Mouse (Mus musculus) embryonic facial prominence, embryonic 11.5 days (tissue): ENCODE measurements around the gene Mars. TPM values are rescaled to one million over a fixed set of nuclear protein-coding genes. Genes with fewer than 3 reads are reported as not detected.
"Not testable (repeated sequence)": the region's sequence is repeated elsewhere in the genome, so short reads cannot be mapped to it uniquely, and the experiment has no call there.

ENCODE experiments used
- ATAC-seq: fragments of 200-750 bp; cut with Nextera tagmentation; replicated peaks from 2 replicates; pipeline ENCODE4 v1.8.0; 2017; ENCODE audit warnings: low read depth; ENCODE audit not compliant: insufficient number of reproducible peaks, low FRiP score, low TSS enrichment
- DNase-seq: peaks from one replicate; pipeline ENCODE4 v3.0.0-alpha.2; 2015; ENCODE audit warnings: low spot score
- H3K27ac ChIP-seq: fragments of 300-500 bp; sonication (generic); replicated peaks from 2 replicates; pipeline ENCODE4 v1.5.1; 2014; ENCODE audit warnings: mild to moderate bottlenecking, low read depth, low read length, control low read depth
- H3K27me3 ChIP-seq: fragments of 300-500 bp; sonication (generic); 2 replicates; pipeline ENCODE4 v1.6.1; 2014; ENCODE audit warnings: mild to moderate bottlenecking, low read length, moderate library complexity, mixed read lengths; ENCODE audit not compliant: control insufficient read depth, insufficient read depth
- H3K36me3 ChIP-seq: fragments of 300-500 bp; sonication (generic); replicated peaks from 2 replicates; pipeline ENCODE4 v1.6.1; 2014; ENCODE audit warnings: low read depth, mild to moderate bottlenecking, low read length, moderate library complexity, mixed read lengths; ENCODE audit not compliant: control insufficient read depth, insufficient read depth
- H3K4me1 ChIP-seq: fragments of 300-500 bp; sonication (generic); 2 replicates; pipeline ENCODE4 v1.6.1; 2014; ENCODE audit warnings: low read length, mixed read lengths; ENCODE audit not compliant: control insufficient read depth, insufficient read depth
- H3K4me2 ChIP-seq: fragments of 300-500 bp; sonication (generic); 2 replicates; pipeline ENCODE4 v1.6.1; 2014; ENCODE audit warnings: low read depth, mild to moderate bottlenecking, control low read depth, low read length, moderate library complexity
- H3K4me3 ChIP-seq: fragments of 300-500 bp; sonication (generic); 2 replicates; pipeline ENCODE4 v1.5.1; 2014; ENCODE audit warnings: low read depth, low read length, control low read depth
- H3K9ac ChIP-seq: fragments of 300-500 bp; sonication (generic); replicated peaks from 2 replicates; pipeline ENCODE4 v1.6.1; 2014; ENCODE audit warnings: mild to moderate bottlenecking, control low read depth, low read length
- H3K9me3 ChIP-seq: fragments of 300-500 bp; sonication (generic); replicated peaks from 2 replicates; pipeline ENCODE4 v1.6.1; 2016; ENCODE audit warnings: mild to moderate bottlenecking, low read length, inconsistent platforms, mixed read lengths; ENCODE audit not compliant: control insufficient read depth
- WGBS: fragments of 180-500 bp; shearing (Covaris S2); extraction: QIAGEN DNeasy Blood & Tissue Kit; methylation state at CpG from one replicate; pipeline ENCODE4 v1.1.7; 2014; 5-methylcytosine and 5-hydroxymethylcytosine counted together
- polyA plus RNA-seq: library from polyadenylated mRNA; unstranded; fragments of >200 nt; fragmentation: Nextera tagmentation; extraction: Ambion mirVana; gene quantifications from 2 replicates; pipeline ENCODE4 v1.2.1, GENCODE M21; 2014

The Mars gene
- polyA plus RNA-seq, 1 experiment from 2014 or later = 179 TPM

DNA sequence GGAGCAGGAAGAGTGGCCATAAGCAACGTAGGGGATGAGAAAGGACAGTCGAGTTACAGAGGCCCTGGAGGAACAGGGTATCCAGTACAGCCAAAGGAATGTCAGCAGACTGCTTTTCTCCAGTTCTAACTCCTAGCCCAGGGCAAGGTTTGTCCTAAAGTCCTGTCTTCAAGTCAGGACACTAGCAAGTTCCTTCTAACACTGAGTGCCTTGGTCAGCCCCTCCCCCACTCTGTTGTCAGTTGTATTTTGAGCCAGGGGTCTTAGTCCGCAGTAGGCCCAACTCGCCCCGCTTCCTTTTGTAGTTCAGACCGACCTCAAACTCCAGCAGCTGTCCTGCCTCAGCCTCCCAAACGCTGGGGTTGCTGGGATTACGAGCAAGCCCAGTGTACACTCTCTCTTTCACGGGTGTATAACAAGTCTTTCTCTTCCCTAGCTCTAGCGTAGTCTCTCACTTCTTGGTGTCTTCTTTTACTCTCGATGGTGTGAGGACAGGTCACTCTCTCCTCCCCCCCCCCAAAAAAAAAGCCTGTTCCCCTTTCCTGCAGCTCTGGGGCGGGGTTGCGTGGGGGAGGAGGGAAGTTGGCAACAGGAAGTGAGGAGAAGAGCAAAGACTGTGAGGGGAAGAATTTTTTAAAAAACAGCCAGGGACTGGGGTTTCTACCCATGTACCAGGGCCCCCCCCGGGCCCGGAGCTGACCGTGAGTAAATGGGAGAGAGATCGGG is 11.7 kb upstream of the Mars start:
- no peak overlapping the region for H3K4me3 ChIP-seq
- no peak overlapping the region for H3K4me2 ChIP-seq
- peaks cover 26% of the 10 kb centered on the region for H3K27me3 ChIP-seq
- no peak overlapping the region for H3K27ac ChIP-seq
- no peaks in the 10 kb centered on the region for H3K36me3 ChIP-seq
- ATAC-seq (no peak), DNase-seq (no peak)
- 77% methylated on average over 17 of the region's 17 CpGs for WGBS
- no peak overlapping the region for H3K9ac ChIP-seq
- H3K4me1 ChIP-seq = peaks cover 6% of the 10 kb centered on the region
- H3K9me3 ChIP-seq = no peaks in the 10 kb centered on the region

DNA sequence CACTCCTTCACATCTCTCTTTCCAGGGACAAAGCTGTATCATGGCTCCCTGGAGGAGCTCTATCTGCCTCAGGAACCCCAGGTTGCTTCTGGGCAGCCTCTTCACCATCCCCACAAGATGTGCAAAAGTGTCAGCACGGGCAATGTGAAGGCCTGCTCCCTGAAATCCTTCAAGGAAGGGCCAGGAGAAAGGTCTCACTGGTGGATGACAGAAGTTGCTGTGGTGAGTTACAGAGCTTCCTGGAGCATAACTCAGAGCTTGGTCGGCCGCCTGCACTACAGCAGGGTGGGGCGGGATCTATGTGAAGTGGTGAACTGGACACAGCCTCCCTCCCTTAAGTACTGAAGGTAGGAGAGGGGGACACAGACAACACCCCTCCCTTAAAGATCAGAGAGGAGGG is 11.1 kb upstream of the Mars start:
- Histone ChIP-seq H3K9me3 (no peaks in the 10 kb centered on the region), H3K27ac (no peak overlapping the region), H3K4me3 (no peak overlapping the region), H3K9ac (no peak overlapping the region), H3K27me3 (peaks cover 20% of the 10 kb centered on the region), H3K4me1 (peaks cover 6% of the 10 kb centered on the region), H3K36me3 (no peaks in the 10 kb centered on the region), H3K4me2 (no peak overlapping the region; the same call in 1 of the 2 replicates)
- no peak for DNase-seq
- WGBS = 75% methylated on average over 4 of the region's 4 CpGs
- ATAC-seq = no peak

DNA sequence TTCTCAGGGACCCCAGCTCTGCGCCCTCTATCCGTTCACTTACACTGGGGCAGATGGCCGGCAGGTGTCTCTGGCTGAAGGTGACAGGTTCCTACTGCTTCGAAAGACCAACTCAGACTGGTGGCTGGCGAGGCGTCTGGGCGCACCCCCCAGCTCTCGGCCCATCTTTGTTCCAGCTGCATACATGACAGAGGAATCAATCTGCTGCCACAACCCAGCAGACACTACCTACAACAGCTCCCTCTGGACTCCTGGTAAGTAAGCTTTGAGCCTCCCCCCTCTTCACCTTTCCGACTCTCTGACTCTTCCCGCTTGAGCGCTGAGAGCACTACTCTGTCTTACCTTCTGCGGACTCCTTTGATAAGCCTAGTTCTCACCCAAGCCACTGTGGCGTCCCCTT is 10.6 kb upstream of the Mars start:
- Histone ChIP-seq H3K4me3 (no peak overlapping the region), H3K9me3 (no peaks in the 10 kb centered on the region), H3K36me3 (no peaks in the 10 kb centered on the region), H3K9ac (no peak overlapping the region), H3K4me1 (peaks cover 6% of the 10 kb centered on the region), H3K27ac (no peak overlapping the region), H3K27me3 (peaks cover 15% of the 10 kb centered on the region), H3K4me2 (no peak overlapping the region; the same call in 1 of the 2 replicates)
- no peak for ATAC-seq
- DNase-seq = no peak
- WGBS = 64% methylated on average over 13 of the region's 13 CpGs

DNA sequence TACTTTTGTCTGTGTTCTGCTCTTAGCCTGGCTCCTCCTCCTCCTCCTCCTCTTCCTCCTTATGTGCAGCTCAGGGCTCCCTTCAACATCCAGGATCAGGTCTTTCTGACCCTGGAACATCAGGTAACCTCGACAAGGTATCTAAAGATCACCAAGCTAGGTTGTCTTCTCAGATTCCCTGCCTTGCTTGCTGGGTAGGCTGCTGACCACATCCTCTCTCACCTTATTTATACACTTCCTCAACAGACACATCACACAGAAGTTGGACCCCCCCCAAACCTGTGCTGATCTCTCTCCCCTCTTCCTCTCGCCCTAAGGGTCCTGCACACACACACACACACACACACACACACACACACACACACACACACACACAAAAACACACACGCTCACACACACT is 10.0 kb upstream of the Mars start, which contains the start of gene Arhgap9:
Gene Arhgap9 (plus strand): TSS at position 344 of the 400 bp plus-strand sequence.
- ATAC-seq = no peak
- peaks cover 11% of the 10 kb centered on the region for H3K27me3 ChIP-seq
- peaks cover 6% of the 10 kb centered on the region for H3K4me1 ChIP-seq
- no peak within 1 kb of the TSS for H3K4me3 ChIP-seq
- no peak for DNase-seq
- no peak within 1 kb of the TSS for H3K27ac ChIP-seq
- H3K9ac ChIP-seq = no peak within 1 kb of the TSS
- H3K4me2 ChIP-seq = no peak within 1 kb of the TSS; the same call in 1 of the 2 replicates
- H3K36me3 ChIP-seq = no peaks in the 10 kb centered on the region
- no peaks in the 10 kb centered on the region for H3K9me3 ChIP-seq
- 72% methylated on average over 3 of the region's 3 CpGs for WGBS

DNA sequence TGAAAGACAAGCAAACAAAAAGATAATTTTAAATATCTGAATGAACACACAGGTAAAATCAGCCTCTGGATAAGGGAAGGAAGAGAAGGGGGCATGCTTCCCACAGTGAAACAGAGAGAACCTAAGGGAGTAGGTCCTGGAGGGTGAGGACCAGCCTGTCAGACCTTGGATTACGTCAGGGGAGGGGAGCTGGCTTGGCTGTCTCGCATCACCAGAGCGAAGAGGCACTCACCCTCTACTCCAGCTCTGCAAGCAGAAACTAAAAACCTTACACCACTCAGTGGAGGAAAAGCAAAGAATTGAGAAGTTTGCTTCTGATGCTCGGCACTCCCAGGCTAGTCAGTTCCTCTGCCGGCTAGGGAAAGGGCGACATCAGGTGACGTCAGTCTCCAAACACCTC is 8.4 kb upstream of the Mars start:
- Histone ChIP-seq H3K4me3 (no peak overlapping the region), H3K36me3 (no peaks in the 10 kb centered on the region), H3K9ac (no peak overlapping the region), H3K4me1 (no peaks in the 10 kb centered on the region), H3K4me2 (no peak overlapping the region), H3K27ac (no peak overlapping the region), H3K27me3 (no peaks in the 10 kb centered on the region), H3K9me3 (no peaks in the 10 kb centered on the region)
- WGBS = 75% methylated on average over 7 of the region's 7 CpGs
- no peak for DNase-seq
- ATAC-seq = no peak

DNA sequence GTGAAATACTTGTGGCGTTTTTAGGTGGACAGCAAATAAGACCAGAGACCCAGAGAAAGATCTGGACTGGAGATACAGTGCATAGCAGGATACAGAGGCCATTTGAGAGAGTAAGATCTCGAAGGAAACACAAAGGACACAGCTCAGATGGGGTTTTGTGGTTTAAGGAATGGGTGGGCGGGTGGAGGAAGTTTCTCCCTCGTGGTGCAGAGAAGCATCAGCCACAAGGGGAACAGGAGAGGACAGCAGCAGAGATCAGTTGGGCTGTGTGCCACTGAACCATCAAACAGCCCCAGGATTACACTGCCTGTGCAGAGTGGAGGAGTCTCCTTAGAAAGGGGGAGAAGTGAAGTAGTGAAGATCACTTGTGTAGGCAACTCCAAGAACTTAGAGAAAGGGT is 6.4 kb upstream of the Mars start:
- Histone ChIP-seq H3K4me2 (no peak overlapping the region), H3K36me3 (no peaks in the 10 kb centered on the region), H3K4me1 (no peaks in the 10 kb centered on the region), H3K27me3 (no peaks in the 10 kb centered on the region), H3K4me3 (no peak overlapping the region), H3K9me3 (no peaks in the 10 kb centered on the region), H3K9ac (no peak overlapping the region), H3K27ac (no peak overlapping the region)
- ATAC-seq (no peak), DNase-seq (no peak)
- 41% methylated on average over 4 of the region's 4 CpGs for WGBS

DNA sequence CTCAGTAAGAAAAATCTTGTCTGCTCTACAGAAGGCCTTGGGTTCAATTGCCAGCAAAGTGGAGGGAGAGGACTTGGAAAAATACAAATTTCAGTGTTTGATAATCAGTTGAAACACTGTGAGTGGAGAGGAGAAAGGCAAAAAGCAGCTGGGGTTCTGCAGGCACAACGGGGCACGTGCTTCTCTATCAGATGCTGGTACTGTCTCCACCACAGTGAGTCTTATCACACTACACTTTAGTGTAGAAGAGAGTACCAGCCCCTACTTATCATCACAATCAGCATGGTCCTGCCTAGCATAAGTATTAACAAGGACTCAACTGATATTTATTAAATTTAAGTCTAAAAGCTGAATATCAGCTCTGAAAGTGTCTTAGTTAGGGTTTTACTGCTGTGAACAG is 5.7 kb upstream of the Mars start:
- Histone ChIP-seq H3K4me1 (no peaks in the 10 kb centered on the region), H3K4me3 (no peak overlapping the region), H3K27me3 (no peaks in the 10 kb centered on the region), H3K9ac (no peak overlapping the region), H3K27ac (no peak overlapping the region), H3K36me3 (no peaks in the 10 kb centered on the region), H3K4me2 (no peak overlapping the region), H3K9me3 (no peaks in the 10 kb centered on the region)
- WGBS = 70% methylated on average over 2 of the region's 2 CpGs
- no peak for DNase-seq
- ATAC-seq = no peak

DNA sequence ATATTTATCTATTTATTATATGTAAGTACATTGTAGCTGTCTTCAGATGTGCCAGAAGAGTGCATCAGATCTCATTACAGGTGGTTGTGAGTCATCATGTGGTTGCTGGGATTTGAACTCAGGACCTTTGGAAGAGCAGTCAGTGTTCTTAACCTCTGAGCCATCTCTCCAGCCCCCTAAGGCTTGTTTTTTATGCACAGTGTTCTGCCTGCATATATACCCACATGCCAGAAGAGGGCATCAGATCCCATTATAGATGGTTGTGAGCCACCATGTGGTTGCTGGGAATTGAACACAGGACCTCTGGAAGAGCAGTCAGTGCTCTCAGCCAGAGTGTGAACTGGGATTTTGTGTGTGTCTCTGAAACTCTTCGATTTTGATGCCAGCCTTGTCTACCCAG is 3.4 kb upstream of the Mars start:
- not testable (repeated sequence) for H3K4me1 ChIP-seq, H3K36me3 ChIP-seq, H3K27ac ChIP-seq, H3K4me3 ChIP-seq, H3K27me3 ChIP-seq, DNase-seq, H3K9me3 ChIP-seq, H3K4me2 ChIP-seq, H3K9ac ChIP-seq, ATAC-seq
- WGBS = 76% methylated on average over 1 of the region's 1 CpGs
